Mouse (Mus musculus): ENCODE measurements at regions not wholly inside any gene's neighbourhood (a gene's known extent, or its start where the extent isn't known, plus 50 kb on each side); places are given as distances from the start of the nearest gene placed in this dataset.

DNA sequence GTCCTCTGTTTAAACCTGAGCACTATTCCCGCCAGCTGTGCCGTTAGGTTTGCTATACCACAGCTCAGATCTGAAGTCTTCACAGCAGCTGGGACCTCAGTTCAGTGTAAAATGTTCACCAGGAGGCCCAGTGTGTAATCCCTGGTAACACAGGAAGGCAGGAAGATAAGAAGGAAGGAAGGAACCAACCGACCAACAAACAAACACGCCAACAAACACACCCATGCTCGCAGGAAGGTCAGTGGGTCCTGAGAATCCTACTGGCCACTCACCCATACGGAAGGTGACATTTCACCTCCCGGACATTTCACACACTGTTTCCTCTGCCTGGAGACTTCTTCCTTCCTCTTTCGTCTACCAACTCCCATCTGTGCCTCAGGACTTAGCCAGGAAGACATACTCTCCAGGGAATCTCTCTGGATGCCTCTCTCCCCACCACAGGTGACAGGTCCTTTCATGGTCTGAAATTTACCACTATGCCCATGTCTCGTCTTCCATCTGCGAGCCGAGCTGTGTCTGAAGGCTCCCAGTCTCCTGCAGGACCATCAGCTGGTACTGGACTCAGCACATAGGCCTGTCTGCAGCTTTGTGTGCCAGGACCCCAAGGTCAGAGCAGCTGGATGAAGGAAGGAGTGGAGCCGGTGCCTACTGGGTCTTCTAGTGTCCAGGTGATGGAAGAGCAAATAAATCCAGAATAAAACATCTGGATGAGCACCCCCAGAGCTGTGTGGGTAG lies 61.1 kb upstream of the Xpa start:
- DNase-seq (ENCODE audit: extremely low spot score, low spot score), result no peak

GRCm38 (mm10) chr4:46258774-46259173 lies 62.7 kb upstream of the Xpa start:
- no peak for DNase-seq (ENCODE audit: extremely low spot score, low spot score)

- DNase-seq (ENCODE audit: extremely low spot score, low spot score), result no peak
Observed at GRCm38 (mm10) chr4:46268564-46269247, 72.6 kb upstream of the Xpa start.

DNA sequence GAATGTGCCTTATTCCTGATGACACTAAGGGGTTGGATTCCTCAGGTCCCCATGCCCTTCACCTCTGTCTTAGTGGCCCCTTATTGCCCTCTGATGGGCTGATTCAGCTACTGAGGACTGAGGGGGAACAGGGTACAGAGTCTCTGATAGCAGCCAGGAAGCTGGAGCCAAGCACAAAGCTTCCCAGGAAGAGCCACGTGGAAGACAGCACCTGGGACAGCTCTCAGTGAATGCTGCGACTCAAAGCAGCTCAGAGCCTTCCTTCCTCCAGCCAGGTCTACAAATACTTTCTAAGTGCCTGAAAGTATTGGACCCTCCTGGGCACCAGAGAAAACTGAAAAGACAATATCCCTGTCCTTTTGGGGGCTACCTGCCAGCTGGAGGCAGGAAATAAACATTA lies 72.3 kb upstream of the Foxe1 start:
- no peak for DNase-seq (ENCODE audit: extremely low spot score, low spot score)

- no peak for DNase-seq (ENCODE audit: extremely low spot score, low spot score)
Observed at GRCm38 (mm10) chr4:46275773-46276172, 67.6 kb upstream of the Foxe1 start.

- DNase-seq (ENCODE audit: extremely low spot score, low spot score), result peak; percentile 40
Observed at GRCm38 (mm10) chr4:46276851-46277581, 66.4 kb upstream of the Foxe1 start.

DNA sequence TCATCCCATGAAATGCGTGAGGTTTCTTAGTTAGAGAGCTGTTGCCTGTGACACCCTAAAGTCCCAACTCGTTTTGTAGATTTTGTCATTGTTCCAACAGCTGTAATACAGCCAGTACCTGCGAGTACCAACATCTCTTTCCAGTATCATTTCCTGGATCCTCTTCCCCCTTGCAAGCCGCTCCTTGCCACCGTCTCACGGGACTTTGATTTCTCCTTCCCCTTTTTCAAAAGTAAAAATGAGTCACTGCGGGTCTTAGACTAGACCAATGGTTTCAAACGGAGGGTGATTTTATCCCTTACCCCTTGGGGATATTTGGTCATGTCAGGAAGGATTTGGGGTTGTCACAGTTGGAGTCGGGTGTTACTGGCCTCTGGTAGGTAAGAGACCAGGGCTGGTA lies 56.5 kb upstream of the Foxe1 start:
- DNase-seq (ENCODE audit: extremely low spot score, low spot score), result no peak

- DNase-seq (ENCODE audit: extremely low spot score, low spot score), result no peak
Observed at GRCm38 (mm10) chr4:46291620-46292254, 51.7 kb upstream of the Foxe1 start.

All from neural tube, embryonic 10.5 days (tissue).